Mouse (Mus musculus): ENCODE measurements around the gene Uspl1.

Gene Uspl1

DNA sequence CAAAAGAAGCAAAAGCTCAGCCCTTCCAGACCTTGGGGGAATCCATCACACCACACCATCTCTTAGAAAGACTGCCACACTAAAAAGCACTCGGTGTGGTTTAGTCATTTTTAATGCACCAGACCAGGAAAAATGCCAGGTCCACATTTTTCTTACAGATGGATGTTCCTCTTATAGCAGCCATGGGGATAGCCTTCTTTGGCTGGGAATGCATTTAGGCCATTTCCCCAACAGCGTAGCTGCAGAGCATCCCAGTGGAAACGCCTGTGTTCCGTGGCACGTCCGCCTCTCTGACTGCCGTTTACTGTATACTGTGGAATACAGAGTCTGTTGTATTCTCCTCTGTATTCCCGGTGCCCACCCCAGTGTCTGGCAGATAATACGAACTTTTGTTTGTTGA, 15.3 kb upstream of the Uspl1 start:
- no peak for DNase-seq

DNA sequence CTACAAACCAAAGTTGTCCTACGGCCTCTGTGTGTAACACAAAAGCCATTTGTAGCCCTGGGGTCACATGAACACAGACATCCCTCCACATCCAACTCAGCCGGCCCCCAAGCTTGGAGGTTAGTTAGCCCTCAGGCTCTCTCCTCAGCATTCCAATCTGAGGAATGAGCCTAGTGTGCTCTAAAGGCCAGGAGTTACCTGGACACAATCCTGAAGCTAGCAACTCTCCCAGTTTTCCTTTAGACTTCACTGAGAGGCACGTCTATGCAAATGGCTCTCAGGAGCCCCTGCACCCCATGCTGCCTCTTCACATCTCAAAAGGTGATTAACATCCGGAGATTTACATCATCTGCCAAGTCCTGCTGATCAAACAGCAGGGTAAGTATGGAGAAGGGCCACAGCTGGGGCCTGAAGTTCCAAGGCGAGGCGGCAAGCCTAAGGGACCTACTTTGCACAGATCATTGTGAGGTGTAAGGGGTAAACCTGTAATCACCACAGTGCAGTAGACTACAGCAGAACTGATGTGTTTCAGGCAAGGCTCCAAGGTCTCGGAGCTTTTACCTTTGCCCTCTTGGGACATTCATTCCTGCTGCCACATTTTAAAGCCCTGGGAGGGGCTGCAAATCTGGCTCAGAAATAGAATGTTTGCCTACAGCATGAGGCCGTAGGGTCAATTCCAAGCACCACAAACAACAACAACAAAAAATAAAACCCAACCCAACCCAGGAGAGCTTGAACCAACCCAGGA, 13.1 kb upstream of the Uspl1 start:
- DNase-seq = peak; percentile 46 to 53

DNA sequence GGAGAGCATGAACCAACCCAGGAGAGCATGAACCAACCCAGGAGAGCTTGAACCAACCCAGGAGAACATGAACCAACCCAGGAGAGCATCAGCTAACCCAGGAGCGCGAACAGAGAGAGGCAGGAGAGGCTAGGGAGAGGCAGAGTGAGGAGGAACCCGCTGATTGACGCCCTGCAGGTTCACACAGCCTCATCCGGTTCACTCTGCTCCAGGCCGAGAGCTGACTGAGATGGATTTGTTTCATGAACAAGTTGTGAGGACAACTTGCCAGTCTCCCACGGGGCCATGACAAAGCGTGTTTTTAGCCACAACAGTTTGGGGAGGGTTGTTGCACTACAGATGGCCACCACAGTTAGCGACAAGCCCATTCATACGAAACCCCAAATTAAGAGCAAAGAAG, 11.9 kb upstream of the Uspl1 start:
- DNase-seq = no peak

DNA sequence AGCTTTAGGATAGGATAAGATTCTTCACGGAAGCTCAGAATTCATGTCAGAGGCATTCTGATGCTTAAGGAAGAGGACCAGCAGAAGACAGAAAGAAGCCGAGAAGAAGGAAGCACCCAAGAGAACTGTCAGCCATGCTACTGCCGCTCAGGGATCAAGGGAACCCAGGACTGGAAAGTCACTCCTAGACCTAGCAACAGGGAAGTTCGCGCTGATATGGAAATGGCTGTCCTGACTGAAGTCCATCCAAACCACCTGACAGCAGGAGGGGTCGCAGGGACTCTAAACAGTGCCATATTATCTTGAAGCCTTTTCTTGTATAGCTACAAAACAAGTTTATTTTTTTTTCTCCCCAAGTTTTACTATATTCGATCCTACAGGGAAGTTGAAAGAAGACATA, 9.6 kb upstream of the Uspl1 start:
- DNase-seq = no peak

DNA sequence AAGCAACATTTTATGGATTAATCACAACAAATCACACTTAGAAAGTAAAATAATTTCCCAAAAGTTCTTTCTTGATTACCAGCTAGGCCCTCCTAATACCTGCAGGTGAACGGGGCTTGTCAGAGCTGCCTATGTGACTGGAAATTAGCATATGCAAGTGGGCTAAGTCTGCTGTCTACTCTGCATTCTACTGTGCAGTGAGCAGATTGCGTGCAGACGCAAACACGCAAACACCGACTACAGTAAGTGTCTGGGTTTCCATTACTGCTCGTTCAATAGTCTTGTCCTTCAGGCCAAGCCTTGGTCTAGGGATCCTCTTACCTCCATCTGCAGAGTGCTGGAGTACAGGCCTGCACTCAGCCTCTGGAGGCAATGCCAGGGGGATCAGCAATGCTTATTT, 8.4 kb upstream of the Uspl1 start:
- DNase-seq = no peak

DNA sequence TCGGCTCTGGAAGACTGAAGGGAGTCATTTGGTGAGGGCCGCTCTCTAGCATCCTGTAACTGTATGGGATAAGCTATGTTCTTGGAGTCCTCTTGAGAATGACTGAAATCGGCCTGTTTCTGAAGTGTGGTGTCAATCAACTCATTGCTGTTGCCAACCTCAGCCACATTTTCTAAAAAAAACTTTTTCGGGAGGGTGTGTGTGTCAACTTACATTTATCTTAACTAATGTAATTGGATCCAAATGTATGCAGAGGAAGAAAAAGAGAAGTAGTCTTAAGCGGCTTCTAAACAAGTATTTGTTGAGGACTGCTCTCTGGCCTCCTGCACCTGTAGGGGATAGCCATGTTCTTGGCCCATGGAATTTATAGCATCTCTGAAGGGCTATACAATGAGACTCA, 6.1 kb upstream of the Uspl1 start:
- DNase-seq = no peak

DNA sequence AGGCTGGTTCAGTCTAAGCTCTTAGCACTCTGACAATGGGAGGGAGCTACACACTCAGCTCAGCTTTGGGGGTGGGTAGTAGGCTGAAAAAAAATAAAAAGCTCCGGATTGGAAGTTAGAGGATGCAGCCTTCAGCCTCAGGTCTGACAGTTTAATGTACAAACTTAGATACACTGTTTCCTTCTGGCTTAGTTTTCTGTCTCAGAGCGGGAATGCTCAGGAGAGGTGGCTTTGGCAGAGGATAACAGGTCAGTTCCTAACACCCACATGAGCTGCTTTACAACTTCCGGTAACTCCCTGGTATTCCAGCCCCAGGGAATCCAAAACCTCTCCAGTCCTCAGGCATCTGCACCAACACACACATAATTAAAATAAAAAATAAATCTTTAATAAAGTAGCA, 4.3 kb upstream of the Uspl1 start:
- DNase-seq = no peak

DNA sequence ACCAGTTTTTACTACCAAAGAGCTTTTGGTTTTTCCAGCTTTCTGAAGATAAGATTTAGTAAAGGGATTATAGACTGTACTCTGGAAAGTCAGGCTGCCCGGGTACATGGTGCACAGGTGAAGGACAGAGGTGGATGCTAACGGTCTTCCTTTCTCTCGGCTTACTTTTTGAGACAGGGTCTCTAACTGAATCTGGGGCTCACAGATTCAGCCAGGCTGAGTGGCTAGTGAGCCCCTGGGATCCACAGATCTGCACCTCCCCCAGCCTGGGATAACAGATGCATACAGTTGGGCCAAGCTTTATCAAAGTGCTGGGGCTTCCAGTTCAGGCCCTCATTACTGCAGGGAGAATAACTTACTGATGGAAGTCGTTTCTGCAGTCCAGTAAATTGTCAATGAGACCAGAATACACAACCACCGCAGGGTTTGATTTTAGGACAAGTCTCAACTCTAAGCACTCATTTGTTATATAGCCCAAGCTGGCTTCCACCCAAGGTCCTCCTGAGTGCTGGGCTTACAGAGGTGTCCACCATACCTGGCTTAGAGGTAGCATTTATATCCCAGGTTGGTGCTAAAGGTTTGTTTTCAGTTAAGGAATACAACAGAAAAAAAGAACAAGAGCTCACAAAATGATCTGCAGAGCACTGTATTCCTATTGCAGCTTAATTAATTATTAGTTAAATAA, 1.8 kb upstream of the Uspl1 start:
- no peak for DNase-seq

DNA sequence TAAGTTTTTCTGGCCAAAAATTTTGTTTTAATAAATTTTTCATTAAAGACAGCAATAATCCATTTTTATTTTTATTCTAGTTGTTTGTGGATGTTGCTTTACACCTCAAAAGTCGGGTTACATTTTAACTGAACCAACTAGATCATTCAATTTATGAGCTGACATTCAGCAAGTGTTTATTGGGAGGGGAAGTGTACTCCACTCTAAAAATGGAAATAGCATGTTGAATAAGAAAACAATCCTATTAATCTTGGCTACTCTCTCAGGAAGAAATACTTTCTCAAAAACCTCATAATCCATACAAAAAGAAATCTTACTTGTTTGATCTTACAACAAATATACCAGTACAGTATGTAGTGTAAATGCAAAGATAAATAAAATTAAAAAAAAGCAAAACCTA, 1.0 kb upstream of the Uspl1 start:
- no peak for DNase-seq

DNA sequence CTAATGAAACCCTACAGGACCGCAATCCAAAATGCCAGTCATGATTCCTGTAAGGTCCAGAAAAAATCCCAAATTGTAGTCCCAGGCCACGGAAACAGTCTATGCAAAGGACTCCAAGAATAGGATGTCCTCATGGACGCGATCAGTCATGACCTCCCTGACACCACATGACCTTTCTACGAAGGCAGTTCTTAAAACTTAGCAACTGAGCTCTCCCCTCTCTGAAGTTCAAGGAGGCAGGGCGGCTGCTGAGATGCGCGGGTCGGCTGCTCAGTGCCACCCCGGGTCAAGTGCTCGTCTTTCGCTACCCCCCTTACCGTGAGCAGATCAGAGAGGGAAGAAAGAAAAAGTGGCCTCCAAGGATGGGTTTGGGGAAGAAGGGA, 438 bp upstream of the Uspl1 start:
- DNase-seq = no peak

DNA sequence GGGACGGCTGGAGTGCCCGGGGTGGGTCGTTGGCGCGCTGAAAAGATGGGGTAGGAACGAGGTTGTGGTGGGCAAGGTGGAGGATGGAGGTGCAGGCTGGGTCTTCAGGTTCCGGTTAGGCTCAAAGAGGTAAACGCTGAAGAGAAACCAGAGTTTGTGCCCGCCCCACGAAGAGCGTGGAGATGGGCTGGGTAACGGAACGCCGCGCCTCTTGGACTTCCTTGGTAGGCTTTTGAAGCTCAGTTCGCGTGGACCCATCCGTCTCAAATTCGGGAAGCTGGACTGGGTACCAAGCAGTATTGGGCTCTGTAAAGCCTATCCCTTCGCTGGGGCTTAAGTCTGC, 665 bp downstream of the Uspl1 start:
- peak; percentile 60 to 76 for DNase-seq

DNA sequence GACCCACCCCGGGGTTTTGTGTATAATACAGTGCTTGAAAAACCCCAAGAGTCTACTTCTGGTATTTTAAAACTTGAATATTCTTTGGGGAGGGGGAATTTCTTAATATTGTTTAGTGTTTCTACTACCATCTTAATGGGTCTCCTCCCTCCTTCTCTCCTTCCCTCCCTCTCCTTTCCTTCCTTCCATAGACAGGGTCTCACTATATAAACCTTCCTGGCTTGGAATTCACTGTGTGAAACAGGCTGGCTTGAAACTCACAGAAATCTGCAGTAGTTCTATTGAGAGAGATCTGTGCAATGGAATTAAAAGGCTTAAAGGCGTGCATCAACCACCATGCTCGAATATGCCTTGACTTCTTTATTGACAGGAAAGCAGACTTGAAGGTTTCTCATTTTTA, 1.7 kb downstream of the Uspl1 start:
- DNase-seq = no peak

DNA sequence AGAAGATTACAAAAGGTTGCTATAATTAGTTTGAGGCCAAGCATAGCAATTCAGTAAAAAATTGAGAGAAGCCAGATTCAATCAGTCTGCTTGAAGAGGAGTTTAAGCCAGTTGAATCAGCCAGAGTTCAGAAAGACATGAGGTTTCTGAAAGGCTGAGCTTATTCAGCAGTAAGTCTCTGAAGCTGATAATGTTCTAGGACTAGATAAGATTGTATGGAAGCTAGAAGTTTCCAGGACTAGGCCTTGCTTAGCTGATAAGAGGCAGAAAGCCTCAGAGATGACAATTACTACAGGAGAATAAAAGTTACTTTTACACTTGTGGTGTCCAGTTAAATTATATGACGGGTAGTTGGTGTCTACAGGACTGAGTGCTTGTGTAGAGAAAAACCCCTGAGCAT, 6.0 kb downstream of the Uspl1 start:
- no peak for DNase-seq

DNA sequence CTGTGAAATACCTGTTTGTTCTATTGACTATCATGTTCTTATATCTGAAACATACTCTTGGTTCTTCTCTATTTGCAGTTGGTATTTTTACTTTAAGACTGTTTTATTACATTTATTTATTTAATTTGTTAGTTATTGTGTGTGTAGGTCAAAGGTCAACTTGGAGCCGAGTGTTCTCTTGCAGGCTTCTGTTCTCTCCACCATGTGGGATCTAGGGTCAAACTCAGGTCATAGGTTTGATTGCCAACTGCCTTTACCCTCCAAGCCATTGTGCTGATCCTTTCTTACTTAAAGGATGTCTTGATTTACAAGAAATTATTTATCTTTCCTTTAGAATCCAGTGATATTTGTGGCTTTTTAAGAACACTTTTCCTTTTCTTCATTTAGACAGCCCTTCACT, 12.5 kb downstream of the Uspl1 start:
- DNase-seq = no peak

DNA sequence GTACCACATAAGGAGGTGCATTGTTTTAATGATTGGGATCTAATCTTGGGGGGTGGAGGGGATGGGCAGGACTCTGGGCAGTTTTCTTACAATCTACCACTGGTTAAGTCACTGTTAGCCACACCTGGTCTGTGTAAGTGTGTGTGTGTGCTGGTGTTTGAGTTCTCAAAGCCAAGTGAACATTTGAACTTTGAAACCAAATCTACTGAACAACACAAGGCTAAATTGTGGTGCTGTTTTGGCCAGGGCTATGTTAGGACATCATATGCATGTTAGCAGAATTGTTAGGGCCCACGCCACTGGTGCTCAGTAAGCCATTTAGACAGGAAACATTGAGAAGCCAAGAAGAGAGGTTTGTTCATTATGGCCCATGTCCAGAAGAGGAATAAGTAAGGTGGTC, 14.6 kb downstream of the Uspl1 start:
- DNase-seq = no peak

DNA sequence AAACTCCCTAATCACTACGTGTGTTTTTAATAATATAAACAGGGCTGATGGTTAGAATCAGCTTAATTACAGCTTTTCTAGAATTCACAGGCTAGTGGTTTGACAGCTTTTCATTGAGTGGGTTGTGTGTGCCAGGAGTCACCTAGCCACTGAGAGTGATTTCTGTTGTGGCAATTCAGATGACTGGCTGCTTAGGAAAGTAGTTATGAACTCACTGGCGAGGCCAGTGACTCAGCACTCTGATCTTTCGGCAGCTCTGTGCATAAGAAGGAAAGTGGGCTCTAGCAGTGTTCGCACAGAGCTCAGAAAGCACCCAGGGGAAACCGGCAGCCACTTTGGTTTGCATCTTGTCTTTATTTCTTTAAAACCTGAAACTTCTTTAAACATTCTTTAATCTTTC, 18.8 kb downstream of the Uspl1 start:
- DNase-seq = peak in 1 of 2 experiments; percentile 56

DNA sequence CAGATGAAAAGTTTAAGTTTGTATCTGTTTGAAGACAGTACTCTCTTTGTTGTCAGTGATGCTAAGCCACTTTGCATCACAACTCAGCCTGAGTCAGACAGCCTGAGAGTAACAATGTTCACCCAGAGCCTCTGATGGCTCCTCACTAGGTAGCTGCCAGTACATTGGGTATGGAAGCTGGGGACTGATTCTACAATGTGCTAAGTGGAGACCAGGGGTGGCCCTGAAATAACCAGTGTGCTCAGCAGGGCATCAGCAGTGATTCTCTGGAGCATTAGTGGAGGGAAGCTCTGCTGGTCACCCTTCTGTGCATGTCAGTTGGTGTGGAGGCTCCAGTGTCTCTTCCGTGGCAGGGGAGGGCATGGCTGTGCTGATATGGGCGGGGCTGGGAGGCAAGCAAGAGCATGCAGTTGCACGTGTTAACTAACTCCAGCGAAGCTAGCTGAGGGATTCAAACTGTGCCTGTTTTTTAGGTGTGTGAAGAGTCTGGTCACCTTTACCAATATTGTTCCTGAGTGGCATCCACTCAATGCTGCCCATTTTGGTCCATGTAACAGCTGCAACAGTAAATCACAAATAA, 19.7 kb downstream of the Uspl1 start:
- DNase-seq = no peak

DNA sequence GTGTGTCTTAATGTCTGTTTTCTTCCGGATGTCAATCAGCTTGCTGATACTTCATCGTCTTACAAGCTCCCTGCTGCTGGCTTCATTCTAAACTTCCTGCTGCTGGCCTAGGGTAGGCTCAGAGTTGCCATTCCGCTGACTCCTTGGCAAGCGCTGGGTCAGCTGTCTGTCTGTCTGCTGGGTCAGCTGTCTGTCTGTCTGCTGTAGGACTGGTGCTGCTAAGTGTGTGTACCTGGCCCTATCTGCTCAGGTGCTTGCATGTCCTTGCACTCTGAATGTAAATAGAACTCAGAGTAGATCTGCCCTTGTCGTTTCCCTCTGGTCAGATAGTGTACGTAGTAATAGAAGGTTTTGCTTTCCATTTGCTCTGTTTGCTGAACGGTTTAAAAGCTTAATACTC, 20.7 kb downstream of the Uspl1 start:
- DNase-seq = no peak

DNA sequence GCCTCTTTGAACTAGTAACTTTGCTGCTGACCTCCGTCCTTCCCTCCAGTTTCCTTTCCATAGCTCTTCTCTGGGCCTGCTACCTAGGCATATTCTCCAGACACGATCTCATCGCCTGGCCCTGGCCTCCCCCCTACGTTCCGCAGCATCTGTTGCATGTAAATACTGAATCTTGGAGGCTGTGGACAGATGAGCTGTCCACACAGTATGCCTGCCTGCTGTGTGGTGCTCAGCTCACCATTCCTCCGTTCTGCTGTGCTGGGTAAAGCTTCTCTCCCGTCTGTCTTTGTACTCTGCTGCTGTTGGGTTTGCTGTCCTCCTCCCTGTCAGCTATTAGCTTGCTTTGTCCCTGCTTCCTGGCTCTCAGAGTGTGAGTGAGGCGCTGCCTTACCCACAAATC, 21.1 kb downstream of the Uspl1 start:
- DNase-seq = no peak

DNA sequence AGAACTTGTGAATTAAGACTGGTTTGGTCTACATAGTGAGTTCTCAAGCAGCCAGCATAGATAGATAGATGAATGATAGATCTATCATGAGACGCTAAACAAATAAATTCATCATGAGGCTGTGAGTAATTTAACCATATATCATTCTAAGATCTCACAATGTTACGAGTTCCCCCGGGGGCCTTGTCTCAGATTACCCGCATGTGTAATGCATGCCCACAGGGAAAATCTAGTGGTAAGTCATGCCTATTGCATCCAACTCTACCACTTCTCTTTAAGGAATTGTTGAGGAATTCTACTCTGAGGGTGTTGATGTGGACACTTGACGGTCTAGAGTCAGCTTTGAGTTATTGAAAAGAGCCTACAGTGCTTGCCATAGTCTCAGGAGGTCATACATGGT, 22.1 kb downstream of the Uspl1 start:
- no peak for DNase-seq

DNA sequence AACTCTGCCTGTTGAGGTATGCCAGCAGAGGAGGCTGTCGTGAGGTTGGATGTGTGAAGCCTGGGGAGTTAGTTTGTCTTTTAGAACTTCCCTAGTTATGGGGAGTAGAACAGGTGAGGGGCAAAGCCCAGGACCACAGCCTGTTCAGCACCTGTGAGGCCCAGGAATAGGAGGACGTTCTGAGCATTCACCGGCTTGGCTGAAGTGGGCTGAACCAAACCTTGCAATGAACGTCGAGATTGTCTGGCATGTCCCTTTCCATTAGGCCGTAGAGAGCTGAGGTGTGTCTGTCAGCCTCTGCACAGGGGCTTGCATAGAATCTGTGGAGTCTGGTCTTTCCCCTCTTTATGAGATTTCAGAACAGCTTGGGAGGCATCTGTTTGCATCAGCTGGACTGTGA, 23.5 kb downstream of the Uspl1 start:
- DNase-seq = no peak

DNA sequence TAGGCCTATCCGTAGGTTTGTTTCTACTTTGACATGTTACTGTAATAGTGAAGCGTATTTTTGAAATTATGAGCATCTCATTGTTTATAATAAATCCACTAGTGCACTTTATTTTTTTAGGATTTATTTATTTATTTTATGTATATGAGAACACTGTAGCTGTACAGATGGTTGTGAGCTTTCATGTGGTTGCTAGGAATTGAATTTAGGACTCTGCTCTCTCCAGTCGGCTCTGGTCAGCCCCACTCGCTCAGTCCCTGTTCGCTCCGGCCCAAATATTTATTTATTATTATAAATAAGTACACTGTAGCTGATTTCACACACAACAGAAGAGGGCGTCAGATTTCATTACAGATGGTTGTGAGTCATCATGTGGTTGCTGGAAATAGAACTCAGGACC, 24.6 kb downstream of the Uspl1 start:
- DNase-seq = no peak

DNA sequence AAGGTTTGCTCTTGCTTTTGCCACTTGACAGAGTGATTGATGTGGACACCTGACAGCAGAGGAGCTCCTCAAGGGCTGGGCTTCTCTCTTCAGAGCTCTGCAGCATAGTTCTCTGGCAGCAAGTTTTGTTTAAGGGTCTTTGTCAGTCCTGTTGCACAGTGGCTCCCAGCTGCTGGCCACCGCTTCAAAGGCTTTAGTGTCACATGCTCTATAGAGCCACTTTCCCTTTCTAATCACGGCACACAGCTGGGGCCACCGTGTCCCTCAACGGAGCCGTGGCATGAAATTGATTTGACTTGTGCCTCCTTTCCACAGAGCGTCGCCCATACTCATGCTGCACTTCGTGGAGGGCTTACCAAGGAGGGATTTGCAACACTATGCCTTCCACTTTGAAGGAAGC, 25.2 kb downstream of the Uspl1 start:
- DNase-seq = no peak

DNA sequence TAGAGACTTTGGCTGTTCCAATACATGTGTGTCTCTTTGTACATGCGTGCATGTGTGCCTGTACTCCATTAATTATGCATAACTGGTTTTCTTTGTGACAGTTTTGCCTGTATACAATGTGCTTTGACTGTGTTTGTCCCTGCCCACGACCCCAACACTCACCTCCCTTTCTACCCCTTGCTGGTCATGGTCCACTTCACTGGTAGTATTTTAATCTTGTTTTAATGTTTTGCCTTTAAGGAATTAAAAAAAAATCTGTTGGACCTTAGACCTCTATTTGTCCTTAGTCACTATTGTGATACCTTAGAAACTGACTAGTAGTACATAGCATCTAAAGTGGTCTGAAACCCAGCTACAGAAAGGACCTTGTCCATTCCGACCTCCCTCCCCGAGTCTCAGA, 26.9 kb downstream of the Uspl1 start:
- DNase-seq = no peak

DNA sequence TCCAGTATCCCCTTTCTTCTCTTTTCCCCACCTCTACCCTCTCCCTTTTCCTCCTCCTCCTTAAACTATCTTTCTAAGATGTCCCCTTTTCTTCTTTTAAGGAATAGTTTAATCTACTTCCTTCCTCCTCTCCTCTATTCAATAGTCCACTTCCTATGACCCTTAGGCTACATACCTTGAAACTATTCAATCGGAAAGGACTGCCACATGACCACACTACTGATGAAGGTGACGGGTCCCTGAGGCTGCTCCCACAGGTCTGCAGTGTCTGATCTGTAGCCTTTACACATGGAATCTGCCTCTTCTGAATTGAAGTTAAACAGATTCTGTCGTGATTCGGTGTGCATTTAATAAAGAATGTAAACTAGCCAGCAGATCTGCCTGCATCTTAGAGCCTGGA, 28.7 kb downstream of the Uspl1 start:
- DNase-seq = no peak

All from kidney, postnatal 25 days (tissue).